In the genomic region with DNA sequence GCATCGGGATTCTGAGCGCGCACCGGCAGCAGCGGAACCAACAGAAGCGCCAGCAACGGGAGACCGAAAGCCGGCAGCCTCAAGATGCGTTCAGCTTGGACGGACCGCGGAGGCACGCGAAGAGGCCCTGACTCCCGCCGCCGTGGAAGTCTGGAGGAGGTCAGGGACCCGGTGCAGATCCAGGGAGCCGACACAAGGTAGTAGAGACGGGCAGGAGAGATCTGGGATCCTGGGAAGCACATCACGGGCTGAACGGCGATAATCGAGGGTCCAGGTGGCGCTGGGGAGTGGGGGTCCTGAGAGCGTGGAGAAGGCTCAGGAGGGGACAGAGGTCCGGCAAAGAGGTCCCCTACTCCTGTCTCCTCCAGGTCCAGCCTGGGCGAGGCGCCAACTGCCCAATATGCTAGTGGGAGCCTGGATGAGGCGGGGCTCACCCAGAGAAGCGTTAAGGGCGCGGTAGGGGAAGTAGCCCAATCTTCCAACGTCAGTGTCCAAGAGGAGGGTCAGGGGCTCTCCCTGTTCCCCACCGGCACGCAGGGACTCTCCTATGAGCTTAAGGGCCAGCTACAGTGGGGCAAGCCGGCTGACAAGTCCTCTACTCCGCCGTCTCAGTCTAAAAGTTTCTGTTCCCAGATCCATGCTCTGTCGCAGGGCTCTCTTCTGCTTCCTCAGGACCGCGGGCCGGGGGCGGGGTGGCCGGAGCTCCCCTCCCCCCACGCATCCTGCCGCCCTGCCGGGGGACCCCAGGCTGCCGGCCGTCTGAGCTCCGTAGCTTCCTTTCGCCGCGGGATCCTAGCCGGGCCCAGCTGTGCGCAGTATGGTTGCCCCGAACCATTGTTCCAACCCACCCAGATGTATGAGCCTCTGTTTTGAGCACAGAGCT, we compare ENCODE assay signal across 8 mouse cellular contexts. TPM values are rescaled to one million over a fixed set of nuclear protein-coding genes. Genes with fewer than 3 reads are reported as not detected.
DNase-seq lines count a peak whose midpoint lies in the region; ATAC-seq and TF ChIP-seq lines count a peak whose summit lies in the region.

A gene (minus strand): TSS at position 665 of the 883 bp plus-strand sequence.

- H3K4me2 ChIP-seq in limb, embryonic 13.5 days (replicated peaks), result peak within 1 kb of the TSS; percentile 79
- H3K4me2 ChIP-seq in neural tube, embryonic 15.5 days, result peak within 1 kb of the TSS; percentile 66

- TF ChIP-seq POLR2A in thymus, adult 2 months (IDR thresholded peaks at IDR 0.05; ENCODE audit: control insufficient read depth, extremely low read depth, insufficient read depth, low read length, poor library complexity), result no peak

- H3K4me1 ChIP-seq in thymus, adult 2 months (replicated peaks; ENCODE audit: control insufficient read depth, insufficient read depth, low read length), result peaks cover 6% of the 10 kb centered on the region; the same call in 1 of the 2 replicates
- peaks cover 9% of the 10 kb centered on the region; the same call in 1 of the 2 replicates for H3K4me1 ChIP-seq in limb, embryonic 13.5 days
- peaks cover 11% of the 10 kb centered on the region for H3K4me1 ChIP-seq in neural tube, embryonic 15.5 days

- peak within 1 kb of the TSS; percentile 65 for H3K9ac ChIP-seq in limb, embryonic 13.5 days
- peak within 1 kb of the TSS; percentile 34 for H3K9ac ChIP-seq in neural tube, embryonic 15.5 days (replicated peaks)

- 0 out of 2 replicates have a peak, but pooled peaks cover 4% of the 10 kb centered on the region for H3K9me3 ChIP-seq in limb, embryonic 13.5 days
- H3K9me3 ChIP-seq in neural tube, embryonic 15.5 days (replicated peaks), result no peaks in the 10 kb centered on the region

- H3K27me3 ChIP-seq in thymus, adult 2 months (ENCODE audit: control insufficient read depth, insufficient read depth, low read length), result peaks cover 8% of the 10 kb centered on the region
- H3K27me3 ChIP-seq in limb, embryonic 13.5 days, result peaks cover 40% of the 10 kb centered on the region
- H3K27me3 ChIP-seq in neural tube, embryonic 15.5 days (replicated peaks), result peaks cover 39% of the 10 kb centered on the region

- WGBS in thymus, adult 2 months, result 4% methylated on average over 58 of the region's 58 CpGs
- under 1% methylated on average over 58 of the region's 58 CpGs for WGBS in limb, embryonic 13.5 days
- under 1% methylated on average over 58 of the region's 58 CpGs for WGBS in neural tube, embryonic 15.5 days

- no peak within 1 kb of the TSS for H3K27ac ChIP-seq in thymus, adult 2 months (ENCODE audit: control insufficient read depth, insufficient read depth, low read length)
- H3K27ac ChIP-seq in limb, embryonic 13.5 days, result no peak within 1 kb of the TSS
- no peak within 1 kb of the TSS for H3K27ac ChIP-seq in neural tube, embryonic 15.5 days (replicated peaks)

- peak within 1 kb of the TSS; percentile 1; the same call in 1 of the 2 replicates for H3K4me3 ChIP-seq in thymus, adult 2 months (ENCODE audit: control insufficient read depth, insufficient read depth, low read length)
- peak within 1 kb of the TSS; percentile 49 for H3K4me3 ChIP-seq in limb, embryonic 13.5 days
- peak within 1 kb of the TSS; percentile 36 for H3K4me3 ChIP-seq in neural tube, embryonic 15.5 days (replicated peaks)

- DNase-seq in adrenal gland, adult 2 months, result peak; percentile 14
- no peak for DNase-seq in adrenal gland, postnatal 4 days (ENCODE audit: low spot score in 2 of 2)
- no peak for DNase-seq in thymus, adult 2 months
- DNase-seq in thymus, adult 18-20 months, result no peak
- no peak for DNase-seq in cerebellum, adult 8-10 months

- peak; percentile 33 for ATAC-seq in limb, embryonic 13.5 days (ENCODE audit: low FRiP score, low read depth)
- ATAC-seq in neural tube, embryonic 15.5 days (ENCODE audit: low FRiP score), result peak; percentile 14; the same call in 1 of the 2 replicates
- no peak for ATAC-seq in erythroid progenitor cell, adult 5-6 weeks (replicated peaks; ENCODE audit: low FRiP score, poor library complexity, severe bottlenecking)

- H3K36me3 ChIP-seq in thymus, adult 2 months (ENCODE audit: control insufficient read depth, insufficient read depth, low read length), result no peaks in the 10 kb centered on the region
- no peaks in the 10 kb centered on the region for H3K36me3 ChIP-seq in limb, embryonic 13.5 days
- no peaks in the 10 kb centered on the region for H3K36me3 ChIP-seq in neural tube, embryonic 15.5 days

- TF ChIP-seq CTCF in thymus, adult 2 months (IDR thresholded peaks at IDR 0.05; ENCODE audit: borderline replicate concordance, control insufficient read depth, extremely low read depth, insufficient read depth, low read length, poor library complexity), result no peak

RNA-seq across cellular contexts. Expression of the gene that starts here (rescaled TPM):
- total RNA-seq in adrenal gland, adult 2 months (2021), result under 1 TPM in 1 of 2 experiments, not detected in 1; 0.10 TPM
- 0.13 and 0.42 TPM in 2 replicates for polyA plus RNA-seq in adrenal gland, adult 2 months (2012; rRNA removed)
- total RNA-seq in adrenal gland, postnatal 4 days (2021), result under 1 TPM; 0.56 to 0.90 TPM
- 7.2 and 7.4 TPM in 2 replicates for polyA plus RNA-seq in thymus, adult 2 months (2012; rRNA removed)
- 0.81 and 1.0 TPM in 2 replicates for polyA plus RNA-seq in limb, embryonic 13.5 days (2015; fragmentation: Nextera tagmentation; extraction: Ambion mirVana)
- polyA plus RNA-seq in neural tube, embryonic 15.5 days (2015; fragmentation: Nextera tagmentation; extraction: Ambion mirVana), result 2.1 and 2.5 TPM in 2 replicates
- 4.6 and 7.9 TPM in 2 replicates for total RNA-seq in erythroid progenitor cell, adult 5-6 weeks (2015; ENCODE audit: low replicate concordance)
- total RNA-seq in erythroid progenitor cell, adult 5-6 weeks (2017; ENCODE audit: low replicate concordance), result 1.3 and 1.5 TPM in 2 replicates

Comparison
In these comparisons a context has a peak if more than half of its experiments do, and no peak if none do; other contexts are left out.
1. Peak in DNase-seq in adrenal gland, adult 2 months; RNA of the gene not detected or under 1 TPM.